Mouse (Mus musculus): Measurements from ENCODE around the gene Cdh4. TPM values are rescaled to one million over a fixed set of nuclear protein-coding genes. Genes with fewer than 3 reads are reported as not detected.

The Cdh4 gene
- polyA plus RNA-seq, 1 experiment from 2014 or later = 3.2 TPM

DNA sequence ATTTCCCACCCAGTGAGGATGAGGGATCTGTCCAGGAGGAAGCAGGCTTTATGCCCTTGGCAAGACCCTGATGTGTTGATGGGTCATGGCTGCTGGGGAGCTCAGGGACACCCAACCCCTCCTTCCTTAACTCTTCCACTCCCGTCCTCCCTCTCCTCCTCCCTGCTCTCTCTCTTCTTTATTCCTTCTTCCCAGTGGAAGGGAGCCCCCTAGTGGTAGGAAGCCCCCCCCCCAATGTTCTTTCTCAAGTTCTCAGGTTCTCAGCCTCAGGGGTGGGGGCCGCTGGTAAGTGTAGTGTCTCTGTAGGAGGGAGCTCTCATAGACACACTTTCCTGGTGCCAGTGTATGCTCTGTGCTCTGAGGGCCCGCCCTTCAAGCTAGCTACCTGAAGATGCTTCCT, 421.0 kb downstream of the Cdh4 start:
- H3K9ac ChIP-seq (ENCODE audit: low read length) = no peak overlapping the region
- no peaks in the 10 kb centered on the region for H3K36me3 ChIP-seq (ENCODE audit: control insufficient read depth, insufficient read depth, low read length)
- H3K4me3 ChIP-seq (ENCODE audit: low read depth, low read length) = no peak overlapping the region
- no peak for ATAC-seq (ENCODE audit: insufficient number of reproducible peaks, low FRiP score, low TSS enrichment, low read depth)
- no peaks in the 10 kb centered on the region for H3K9me3 ChIP-seq (ENCODE audit: control insufficient read depth, low read length)
- H3K27me3 ChIP-seq (ENCODE audit: control insufficient read depth, insufficient read depth, low read length) = no peaks in the 10 kb centered on the region
- peak; percentile 46 for DNase-seq (ENCODE audit: low spot score)
- H3K4me1 ChIP-seq (ENCODE audit: control insufficient read depth, insufficient read depth, low read length) = peaks cover 5% of the 10 kb centered on the region; the same call in 1 of the 2 replicates
- WGBS = 69% methylated on average over 3 of the region's 3 CpGs
- H3K4me2 ChIP-seq (ENCODE audit: low read depth, severe bottlenecking) = no peak overlapping the region
- no peak overlapping the region for H3K27ac ChIP-seq (replicated peaks; ENCODE audit: low read depth, low read length)

DNA sequence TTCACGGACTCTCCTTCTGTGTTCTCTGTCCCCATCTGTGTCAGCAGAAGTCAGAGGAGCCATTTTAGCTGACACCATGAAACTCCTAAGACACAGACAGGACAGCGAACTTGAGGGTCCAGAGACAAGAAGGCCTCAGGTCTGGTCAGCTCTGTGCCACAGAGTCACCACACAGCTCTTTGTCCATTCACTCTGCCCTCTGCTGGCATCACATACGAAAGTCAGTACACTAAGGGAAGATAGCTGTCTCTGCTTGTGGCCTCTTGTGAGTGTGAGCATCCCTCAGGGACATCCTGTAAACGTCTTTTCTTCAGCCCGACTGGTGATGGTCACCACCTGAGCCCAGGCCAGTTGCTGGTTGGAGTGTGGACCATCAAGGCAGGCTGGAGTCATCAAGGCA, 422.9 kb downstream of the Cdh4 start:
- Histone ChIP-seq H3K36me3 (ENCODE audit: control insufficient read depth, insufficient read depth, low read length) (no peaks in the 10 kb centered on the region), H3K9me3 (ENCODE audit: control insufficient read depth, low read length) (no peaks in the 10 kb centered on the region), H3K27me3 (ENCODE audit: control insufficient read depth, insufficient read depth, low read length) (no peaks in the 10 kb centered on the region), H3K27ac (replicated peaks; ENCODE audit: low read depth, low read length) (no peak overlapping the region), H3K4me1 (ENCODE audit: control insufficient read depth, insufficient read depth, low read length) (peaks cover 5% of the 10 kb centered on the region; the same call in 1 of the 2 replicates), H3K9ac (ENCODE audit: low read length) (no peak overlapping the region), H3K4me3 (ENCODE audit: low read depth, low read length) (no peak overlapping the region), H3K4me2 (ENCODE audit: low read depth, severe bottlenecking) (no peak overlapping the region)
- no peak for ATAC-seq (ENCODE audit: insufficient number of reproducible peaks, low FRiP score, low TSS enrichment, low read depth)
- DNase-seq (ENCODE audit: low spot score) = no peak
- 75% methylated on average over 5 of the region's 5 CpGs for WGBS

DNA sequence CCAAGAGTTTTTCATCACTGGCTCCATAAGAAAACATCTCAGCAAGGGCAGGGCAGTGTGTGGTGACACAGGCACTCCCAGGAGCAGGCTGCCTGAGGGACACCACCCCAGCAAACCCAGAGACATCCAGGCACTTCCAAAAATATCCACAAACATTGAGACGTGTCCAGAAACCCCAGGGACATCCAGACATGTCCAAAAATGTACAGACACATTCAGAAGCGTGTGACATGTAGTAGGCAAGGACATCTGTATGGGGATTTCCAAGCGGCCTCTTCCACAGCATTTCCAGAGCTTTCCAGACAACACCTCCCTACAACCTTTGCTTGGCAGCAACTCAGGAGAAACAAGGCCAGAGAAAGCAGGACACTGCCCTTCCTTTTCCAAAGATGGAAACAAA, 425.4 kb downstream of the Cdh4 start:
- H3K4me3 ChIP-seq (ENCODE audit: low read depth, low read length) = no peak overlapping the region
- no peak overlapping the region for H3K4me2 ChIP-seq (ENCODE audit: low read depth, severe bottlenecking)
- no peak overlapping the region for H3K9ac ChIP-seq (ENCODE audit: low read length)
- H3K4me1 ChIP-seq (ENCODE audit: control insufficient read depth, insufficient read depth, low read length) = peaks cover 5% of the 10 kb centered on the region; the same call in 1 of the 2 replicates
- 82% methylated on average over 3 of the region's 3 CpGs for WGBS
- no peaks in the 10 kb centered on the region for H3K9me3 ChIP-seq (ENCODE audit: control insufficient read depth, low read length)
- H3K27ac ChIP-seq (replicated peaks; ENCODE audit: low read depth, low read length) = no peak overlapping the region
- DNase-seq (ENCODE audit: low spot score) (no peak), ATAC-seq (ENCODE audit: insufficient number of reproducible peaks, low FRiP score, low TSS enrichment, low read depth) (no peak)
- H3K36me3 ChIP-seq (ENCODE audit: control insufficient read depth, insufficient read depth, low read length) = no peaks in the 10 kb centered on the region
- no peaks in the 10 kb centered on the region for H3K27me3 ChIP-seq (ENCODE audit: control insufficient read depth, insufficient read depth, low read length)

DNA sequence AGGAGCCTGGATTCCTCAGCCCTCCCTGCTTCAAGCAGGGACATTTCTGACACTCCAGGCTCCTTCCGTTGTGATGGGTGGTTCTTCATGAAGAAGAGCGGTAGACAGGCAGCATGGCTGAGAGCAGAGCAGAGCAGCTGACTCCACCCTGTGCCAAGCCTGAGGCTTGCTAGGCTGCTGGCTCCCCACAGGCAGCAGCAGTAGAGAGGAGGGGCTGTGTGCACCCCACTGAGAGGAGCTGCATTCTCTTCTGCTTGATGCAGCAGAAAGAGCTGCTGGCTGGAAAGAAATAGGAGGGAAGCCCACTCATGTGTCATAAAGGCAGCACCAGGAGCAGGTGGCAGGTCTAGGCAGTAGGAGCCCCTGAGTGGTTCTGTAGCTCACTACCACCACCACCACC, 427.6 kb downstream of the Cdh4 start:
- Histone ChIP-seq H3K27me3 (ENCODE audit: control insufficient read depth, insufficient read depth, low read length) (no peaks in the 10 kb centered on the region), H3K36me3 (ENCODE audit: control insufficient read depth, insufficient read depth, low read length) (no peaks in the 10 kb centered on the region), H3K9ac (ENCODE audit: low read length) (no peak overlapping the region), H3K4me2 (ENCODE audit: low read depth, severe bottlenecking) (no peak overlapping the region), H3K27ac (replicated peaks; ENCODE audit: low read depth, low read length) (no peak overlapping the region), H3K4me1 (ENCODE audit: control insufficient read depth, insufficient read depth, low read length) (no peaks in the 10 kb centered on the region), H3K4me3 (ENCODE audit: low read depth, low read length) (no peak overlapping the region), H3K9me3 (ENCODE audit: control insufficient read depth, low read length) (no peaks in the 10 kb centered on the region)
- DNase-seq (ENCODE audit: low spot score) = no peak
- no peak for ATAC-seq (ENCODE audit: insufficient number of reproducible peaks, low FRiP score, low TSS enrichment, low read depth)
- 19% methylated on average over 2 of the region's 2 CpGs for WGBS

DNA sequence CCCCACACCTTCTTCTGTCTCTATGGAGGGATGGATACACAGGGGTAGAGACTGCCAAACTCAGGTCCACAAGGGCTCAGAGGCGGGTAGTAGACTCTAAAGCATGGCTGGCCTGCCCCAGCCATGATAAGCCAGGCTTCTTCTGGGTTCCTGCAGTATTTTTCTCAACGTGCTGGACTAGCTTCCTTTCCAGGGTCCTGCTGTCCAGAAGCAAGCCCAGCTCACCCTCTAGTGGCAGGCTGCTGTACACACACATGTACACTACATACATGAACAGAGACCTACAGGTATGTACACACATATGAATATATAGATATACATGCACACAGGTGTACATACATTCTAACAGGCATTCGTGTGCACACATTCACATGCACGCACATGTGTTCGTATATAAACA, 430.5 kb downstream of the Cdh4 start:
- ATAC-seq (ENCODE audit: insufficient number of reproducible peaks, low FRiP score, low TSS enrichment, low read depth) (no peak), DNase-seq (ENCODE audit: low spot score) (peak; percentile 63)
- Histone ChIP-seq H3K4me1 (ENCODE audit: control insufficient read depth, insufficient read depth, low read length) (no peaks in the 10 kb centered on the region), H3K4me3 (ENCODE audit: low read depth, low read length) (no peak overlapping the region), H3K9me3 (ENCODE audit: control insufficient read depth, low read length) (no peaks in the 10 kb centered on the region), H3K9ac (ENCODE audit: low read length) (no peak overlapping the region), H3K36me3 (ENCODE audit: control insufficient read depth, insufficient read depth, low read length) (no peaks in the 10 kb centered on the region), H3K27me3 (ENCODE audit: control insufficient read depth, insufficient read depth, low read length) (no peaks in the 10 kb centered on the region), H3K27ac (replicated peaks; ENCODE audit: low read depth, low read length) (no peak overlapping the region), H3K4me2 (ENCODE audit: low read depth, severe bottlenecking) (no peak overlapping the region)
- WGBS = 68% methylated on average over 5 of the region's 5 CpGs

DNA sequence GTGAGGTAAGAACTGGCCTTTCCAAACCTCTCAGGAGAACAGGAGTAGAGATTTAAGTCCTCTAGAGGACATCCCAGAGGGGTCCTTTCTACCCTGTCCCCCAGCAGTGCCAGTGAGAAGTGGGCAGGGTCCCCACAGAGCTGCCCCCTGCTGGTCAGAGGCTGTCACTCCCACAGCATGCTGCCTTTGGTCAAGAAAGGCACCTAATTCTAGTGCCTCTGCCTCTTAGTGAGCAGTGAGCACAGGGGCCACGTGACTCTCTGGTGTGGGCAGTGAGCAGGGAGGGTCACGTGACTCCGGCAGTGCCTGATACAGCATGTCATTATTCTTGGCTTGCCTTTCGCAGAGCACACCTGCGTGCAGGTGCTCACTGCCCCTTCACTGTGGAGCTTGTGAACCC, 431.1 kb downstream of the Cdh4 start:
- no peaks in the 10 kb centered on the region for H3K9me3 ChIP-seq (ENCODE audit: control insufficient read depth, low read length)
- 43% methylated on average over 5 of the region's 5 CpGs for WGBS
- H3K27ac ChIP-seq (replicated peaks; ENCODE audit: low read depth, low read length) = no peak overlapping the region
- DNase-seq (ENCODE audit: low spot score) (peak; percentile 66), ATAC-seq (ENCODE audit: insufficient number of reproducible peaks, low FRiP score, low TSS enrichment, low read depth) (no peak)
- H3K9ac ChIP-seq (ENCODE audit: low read length) = no peak overlapping the region
- H3K4me3 ChIP-seq (ENCODE audit: low read depth, low read length) = no peak overlapping the region
- H3K27me3 ChIP-seq (ENCODE audit: control insufficient read depth, insufficient read depth, low read length) = no peaks in the 10 kb centered on the region
- no peaks in the 10 kb centered on the region for H3K36me3 ChIP-seq (ENCODE audit: control insufficient read depth, insufficient read depth, low read length)
- no peaks in the 10 kb centered on the region for H3K4me1 ChIP-seq (ENCODE audit: control insufficient read depth, insufficient read depth, low read length)
- no peak overlapping the region for H3K4me2 ChIP-seq (ENCODE audit: low read depth, severe bottlenecking)

DNA sequence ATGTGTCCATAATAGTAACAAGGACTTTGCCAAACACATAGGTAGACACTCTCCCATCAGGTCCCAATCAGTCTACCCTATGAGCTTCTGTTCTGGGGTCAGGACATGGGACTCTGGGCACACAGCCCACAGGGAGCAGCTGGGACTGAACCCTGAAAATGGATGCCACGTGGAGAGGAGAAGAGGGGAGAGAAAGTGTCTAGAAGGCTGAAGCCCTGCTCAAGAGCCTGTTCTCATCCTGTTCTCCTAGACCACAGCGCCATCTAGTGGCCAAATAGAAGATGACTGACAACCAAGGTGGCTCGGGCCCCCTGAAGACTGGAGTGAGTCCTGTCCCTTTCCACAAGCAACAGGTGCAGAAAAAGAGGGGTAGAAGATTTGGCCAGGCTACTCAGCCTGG, 432.9 kb downstream of the Cdh4 start:
- Histone ChIP-seq H3K9ac (ENCODE audit: low read length) (no peak overlapping the region), H3K36me3 (ENCODE audit: control insufficient read depth, insufficient read depth, low read length) (no peaks in the 10 kb centered on the region), H3K4me1 (ENCODE audit: control insufficient read depth, insufficient read depth, low read length) (no peaks in the 10 kb centered on the region), H3K4me3 (ENCODE audit: low read depth, low read length) (no peak overlapping the region), H3K9me3 (ENCODE audit: control insufficient read depth, low read length) (no peaks in the 10 kb centered on the region), H3K27me3 (ENCODE audit: control insufficient read depth, insufficient read depth, low read length) (no peaks in the 10 kb centered on the region), H3K27ac (replicated peaks; ENCODE audit: low read depth, low read length) (no peak overlapping the region), H3K4me2 (ENCODE audit: low read depth, severe bottlenecking) (no peak overlapping the region)
- WGBS = 3% methylated on average over 3 of the region's 3 CpGs
- DNase-seq (ENCODE audit: low spot score) = peak; percentile 85
- ATAC-seq (ENCODE audit: insufficient number of reproducible peaks, low FRiP score, low TSS enrichment, low read depth) = no peak

DNA sequence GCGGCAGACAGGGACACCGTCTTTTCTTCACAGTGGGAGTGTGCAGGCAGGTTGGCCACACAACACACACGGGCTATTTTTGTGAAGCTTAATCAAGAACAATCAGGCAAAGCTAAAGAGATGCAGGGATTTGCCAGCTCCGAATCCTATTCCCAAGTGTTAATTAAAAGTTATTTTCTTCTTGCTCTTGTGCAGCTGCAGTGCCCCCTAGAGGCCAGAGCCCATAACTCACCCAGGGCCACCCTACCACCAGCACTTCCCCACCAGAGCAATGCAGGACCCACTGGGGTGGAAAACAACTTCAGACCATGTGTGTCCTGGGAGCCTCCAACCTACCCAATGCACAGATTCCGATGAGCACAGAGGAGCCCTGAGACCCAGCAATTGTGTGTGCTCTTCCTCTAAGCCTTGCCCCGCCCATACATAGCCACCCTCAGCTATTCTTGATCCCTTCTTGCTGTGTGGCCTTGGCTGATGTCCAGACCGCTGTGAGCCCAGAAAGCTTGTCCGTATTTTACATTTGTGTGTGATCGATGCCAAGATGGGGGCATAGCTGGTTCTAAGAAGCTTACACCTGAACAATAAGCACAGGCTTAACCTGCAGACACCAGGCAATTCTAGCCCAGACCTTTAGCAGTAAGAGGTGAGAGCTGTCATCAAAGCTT, 435.5 kb downstream of the Cdh4 start:
- WGBS = 69% methylated on average over 9 of the region's 9 CpGs

DNA sequence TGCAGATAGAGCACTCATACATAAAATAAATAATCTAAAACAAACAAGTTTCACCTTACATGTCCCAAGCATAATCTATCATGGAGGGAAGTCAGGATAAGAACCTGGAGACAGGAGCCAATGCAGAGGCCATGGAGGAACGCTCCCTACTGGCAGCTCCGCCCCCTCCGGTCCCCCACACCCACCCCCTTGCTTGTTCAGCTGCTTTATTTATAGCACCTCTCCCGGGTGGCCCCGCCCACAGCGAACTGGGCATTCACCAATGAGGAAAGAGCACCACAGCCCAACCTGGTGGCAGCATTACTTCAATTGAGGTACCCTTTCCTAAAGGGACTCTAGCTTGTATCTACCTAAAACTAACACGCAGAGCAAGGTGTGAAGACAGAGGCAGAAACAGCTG, 442.3 kb downstream of the Cdh4 start:
- ATAC-seq (ENCODE audit: insufficient number of reproducible peaks, low FRiP score, low TSS enrichment, low read depth) (no peak), DNase-seq (ENCODE audit: low spot score) (peak; percentile 38)
- no peaks in the 10 kb centered on the region for H3K27me3 ChIP-seq (ENCODE audit: control insufficient read depth, insufficient read depth, low read length)
- H3K36me3 ChIP-seq (ENCODE audit: control insufficient read depth, insufficient read depth, low read length) = no peaks in the 10 kb centered on the region
- no peak overlapping the region for H3K4me3 ChIP-seq (ENCODE audit: low read depth, low read length)
- H3K9ac ChIP-seq (ENCODE audit: low read length) = no peak overlapping the region
- 32% methylated on average over 7 of the region's 7 CpGs for WGBS
- H3K4me1 ChIP-seq (ENCODE audit: control insufficient read depth, insufficient read depth, low read length) = no peaks in the 10 kb centered on the region
- H3K4me2 ChIP-seq (ENCODE audit: low read depth, severe bottlenecking) = no peak overlapping the region
- H3K27ac ChIP-seq (replicated peaks; ENCODE audit: low read depth, low read length) = no peak overlapping the region
- H3K9me3 ChIP-seq (ENCODE audit: control insufficient read depth, low read length) = no peaks in the 10 kb centered on the region

More for the DNA sequence above, 435.5 kb downstream of the Cdh4 start:
- DNase-seq (ENCODE audit: low spot score) (peak; percentile 75), ATAC-seq (ENCODE audit: insufficient number of reproducible peaks, low FRiP score, low TSS enrichment, low read depth) (no peak)
- H3K36me3 ChIP-seq (ENCODE audit: control insufficient read depth, insufficient read depth, low read length) = no peaks in the 10 kb centered on the region
- H3K4me3 ChIP-seq (ENCODE audit: low read depth, low read length) = no peak overlapping the region
- no peaks in the 10 kb centered on the region for H3K27me3 ChIP-seq (ENCODE audit: control insufficient read depth, insufficient read depth, low read length)
- no peaks in the 10 kb centered on the region for H3K9me3 ChIP-seq (ENCODE audit: control insufficient read depth, low read length)
- H3K4me2 ChIP-seq (ENCODE audit: low read depth, severe bottlenecking) = no peak overlapping the region
- no peak overlapping the region for H3K27ac ChIP-seq (replicated peaks; ENCODE audit: low read depth, low read length)
- no peaks in the 10 kb centered on the region for H3K4me1 ChIP-seq (ENCODE audit: control insufficient read depth, insufficient read depth, low read length)
- no peak overlapping the region for H3K9ac ChIP-seq (ENCODE audit: low read length)

Data from limb, embryonic 11.5 days (tissue).